Mouse (Mus musculus) MEL (cell line): ENCODE data around the gene Stk39. TPM values are rescaled to one million over a fixed set of nuclear protein-coding genes. Genes with fewer than 3 reads are reported as not detected.

Experiments used
- DNase-seq: peaks from one replicate; pipeline ENCODE4 v3.0.0; 2011; ENCODE audit warnings: low read depth, low spot score
- H3K27ac ChIP-seq: 2 replicates; pipeline ENCODE4 v1.5.1; 2012; ENCODE audit warnings: low read depth, mild to moderate bottlenecking, control low read depth, low read length, moderate library complexity; ENCODE audit not compliant: control insufficient read depth
- H3K27me3 ChIP-seq, 2 experiments: fragments of 150-350 bp in 1 of 2; sonication (generic) in 1 of 2; 2 replicates each; pipeline ENCODE4 v1.6.1; 2012; ENCODE audit warnings: low read length in 2 of 2, mild to moderate bottlenecking in 2 of 2, improper control_type of control experiment in 1 of 2, moderate library complexity in 1 of 2; ENCODE audit not compliant: insufficient read depth in 2 of 2, control insufficient read depth in 1 of 2
- H3K36me3 ChIP-seq, 2 experiments: 2 replicates each; pipeline ENCODE4 v1.6.1; 2012 to 2014; ENCODE audit warnings: low read length in 2 of 2, improper control_type of control experiment in 1 of 2, inconsistent platforms in 1 of 2, mild to moderate bottlenecking in 1 of 2; ENCODE audit not compliant: insufficient read depth in 2 of 2, control insufficient read depth in 1 of 2
- H3K4me1 ChIP-seq, 2 experiments: fragments of 150-350 bp in 1 of 2; sonication (generic) in 1 of 2; 2 replicates each; pipeline ENCODE4 v1.6.1; 2012; ENCODE audit warnings: low read length in 2 of 2, improper control_type of control experiment in 1 of 2, mild to moderate bottlenecking in 1 of 2; ENCODE audit not compliant: insufficient read depth in 2 of 2, control insufficient read depth in 1 of 2
- H3K4me3 ChIP-seq, 2 experiments: fragments of 150-350 bp in 1 of 2; sonication (generic) in 1 of 2; 2 replicates each; pipeline ENCODE4 v1.5.1; 2012; ENCODE audit warnings: low read depth in 2 of 2, low read length in 2 of 2, mild to moderate bottlenecking in 2 of 2, moderate library complexity in 2 of 2, control low read depth in 1 of 2, improper control_type of control experiment in 1 of 2; ENCODE audit not compliant: control insufficient read depth in 1 of 2, insufficient read depth in 1 of 2
- H3K79me2 ChIP-seq: 2 replicates; pipeline ENCODE4 v1.6.1; 2012; ENCODE audit warnings: mild to moderate bottlenecking, low read length, moderate library complexity; ENCODE audit not compliant: control insufficient read depth, poor library complexity, insufficient read depth
- H3K9ac ChIP-seq: 2 replicates; pipeline ENCODE4 v1.6.1; 2012; ENCODE audit warnings: low read depth, mild to moderate bottlenecking, control low read depth, low read length, moderate library complexity; ENCODE audit not compliant: control insufficient read depth, poor library complexity, severe bottlenecking
- H3K9me3 ChIP-seq: fragments of 150-350 bp; sonication (generic); replicated peaks from 2 replicates; pipeline ENCODE4 v1.6.1; 2012; ENCODE audit warnings: mild to moderate bottlenecking, low read length, improper control_type of control experiment, moderate library complexity; ENCODE audit not compliant: insufficient read depth
- BHLHE40 ChIP-seq: IDR thresholded peaks from 2 replicates; pipeline ENCODE4 v1.6.1; 2012; ENCODE audit warnings: low read depth, mild to moderate bottlenecking, inconsistent platforms, low read length, improper control_type of control experiment, borderline replicate concordance
- CHD2 ChIP-seq: IDR thresholded peaks from 2 replicates; pipeline ENCODE4 v1.6.1; 2011; ENCODE audit warnings: low read length, improper control_type of control experiment
- ELF1 ChIP-seq: IDR thresholded peaks from 2 replicates; pipeline ENCODE4 v1.6.1; 2014; ENCODE audit warnings: low read depth, mild to moderate bottlenecking, inconsistent platforms, low read length, improper control_type of control experiment, moderate library complexity
- EP300 ChIP-seq, 2 experiments: IDR thresholded peaks; 2 replicates each; pipeline ENCODE4 v1.6.1; 2011; ENCODE audit warnings: improper control_type of control experiment in 2 of 2, low read length in 2 of 2, low read depth in 1 of 2, mild to moderate bottlenecking in 1 of 2
- GATA1 ChIP-seq: IDR thresholded peaks from 2 replicates; pipeline ENCODE4 v1.6.1; 2011; ENCODE audit warnings: low read depth, low read length, improper control_type of control experiment
- HCFC1 ChIP-seq: IDR thresholded peaks from 2 replicates; pipeline ENCODE4 v1.6.1; 2012; ENCODE audit warnings: low read depth, mild to moderate bottlenecking, inconsistent platforms, low read length, improper control_type of control experiment, moderate library complexity
- JUND ChIP-seq: IDR thresholded peaks from 2 replicates; pipeline ENCODE4 v1.6.1; 2011; ENCODE audit warnings: low read depth, mild to moderate bottlenecking, improper control_type of control experiment, low read length
- KAT2A ChIP-seq: conservative IDR thresholded peaks from 2 replicates; pipeline ENCODE4 v1.6.1; 2012; ENCODE audit warnings: low read depth, low read length, improper control_type of control experiment, inconsistent platforms
- MAX ChIP-seq: IDR thresholded peaks from 2 replicates; pipeline ENCODE4 v1.6.1; 2011; ENCODE audit warnings: low read length, improper control_type of control experiment
- MAZ ChIP-seq: IDR thresholded peaks from 2 replicates; pipeline ENCODE4 v1.6.1; 2012; ENCODE audit warnings: low read depth, mild to moderate bottlenecking, inconsistent platforms, low read length, improper control_type of control experiment
- MXI1 ChIP-seq: IDR thresholded peaks from 2 replicates; pipeline ENCODE4 v1.6.1; 2011; ENCODE audit warnings: mild to moderate bottlenecking, low read depth, low read length, improper control_type of control experiment
- MYB ChIP-seq: IDR thresholded peaks from 2 replicates; pipeline ENCODE4 v1.6.1; 2011; ENCODE audit warnings: mild to moderate bottlenecking, low read depth, low read length, improper control_type of control experiment
- POLR2A ChIP-seq, 2 experiments: IDR thresholded peaks; 2 replicates each; pipeline ENCODE4 v1.6.1; 2011 to 2012; ENCODE audit warnings: low read length in 2 of 2, mild to moderate bottlenecking in 2 of 2, control low read depth in 1 of 2, improper control_type of control experiment in 1 of 2, low read depth in 1 of 2, moderate library complexity in 1 of 2; ENCODE audit not compliant: control insufficient read depth in 1 of 2, insufficient read depth in 1 of 2, poor library complexity in 1 of 2
- POLR2AphosphoS2 ChIP-seq: IDR thresholded peaks from 2 replicates; pipeline ENCODE4 v1.6.1; 2011; ENCODE audit warnings: low read length, improper control_type of control experiment
- POLR2AphosphoS5 ChIP-seq: IDR thresholded peaks from 2 replicates; pipeline ENCODE4 v1.6.1; 2012; ENCODE audit warnings: low read depth, borderline replicate concordance, mild to moderate bottlenecking, inconsistent platforms, low read length, moderate library complexity, mixed read lengths
- TAL1 ChIP-seq: IDR thresholded peaks from 2 replicates; pipeline ENCODE4 v1.6.1; 2012; ENCODE audit warnings: mild to moderate bottlenecking, inconsistent platforms, low read length, moderate library complexity, mixed read lengths
- TBP ChIP-seq: IDR thresholded peaks from 2 replicates; pipeline ENCODE4 v1.8.0; 2011; ENCODE audit warnings: low read depth, low read length, improper control_type of control experiment
- TCF12 ChIP-seq: IDR thresholded peaks from 2 replicates; pipeline ENCODE4 v1.6.1; 2014; ENCODE audit warnings: low read depth, mild to moderate bottlenecking, inconsistent platforms, low read length, improper control_type of control experiment, moderate library complexity
- ZKSCAN1 ChIP-seq: IDR thresholded peaks from 2 replicates; pipeline ENCODE4 v1.6.1; 2012; ENCODE audit warnings: low read depth, mild to moderate bottlenecking, inconsistent platforms, low read length, improper control_type of control experiment, moderate library complexity
- ZMIZ1 ChIP-seq: IDR thresholded peaks from 2 replicates; pipeline ENCODE4 v1.6.1; 2012; ENCODE audit warnings: low read depth, mild to moderate bottlenecking, inconsistent platforms, low read length, improper control_type of control experiment, moderate library complexity
- ZNF384 ChIP-seq: IDR thresholded peaks from 2 replicates; pipeline ENCODE4 v1.6.1; 2012; ENCODE audit warnings: low read depth, mild to moderate bottlenecking, inconsistent platforms, low read length, improper control_type of control experiment
- polyA plus RNA-seq, 2 experiments: library from polyadenylated mRNA; stranded (reverse) in 1 of 2; unstranded in 1 of 2; fragments of >175 nt in 1 of 2; fragments of >200 nt in 1 of 2; gene quantifications; 2 replicates each; pipeline versions ENCODE4 v1.2.1 to v1.2.4; 2012; ENCODE audit warnings: low replicate concordance in 2 of 2, low read depth in 1 of 2; ENCODE audit not compliant: insufficient read length in 2 of 2, insufficient read depth in 1 of 2, missing spikeins in 1 of 2
- total RNA-seq: library from RNA; depleted of rRNA; stranded (reverse); fragments of 300-350 nt; gene quantifications from 2 replicates; pipeline ENCODE4 v1.2.3, GENCODE M21; 2012

The Stk39 gene
- total and polyA plus RNA-seq, 3 experiments = not detected

DNA sequence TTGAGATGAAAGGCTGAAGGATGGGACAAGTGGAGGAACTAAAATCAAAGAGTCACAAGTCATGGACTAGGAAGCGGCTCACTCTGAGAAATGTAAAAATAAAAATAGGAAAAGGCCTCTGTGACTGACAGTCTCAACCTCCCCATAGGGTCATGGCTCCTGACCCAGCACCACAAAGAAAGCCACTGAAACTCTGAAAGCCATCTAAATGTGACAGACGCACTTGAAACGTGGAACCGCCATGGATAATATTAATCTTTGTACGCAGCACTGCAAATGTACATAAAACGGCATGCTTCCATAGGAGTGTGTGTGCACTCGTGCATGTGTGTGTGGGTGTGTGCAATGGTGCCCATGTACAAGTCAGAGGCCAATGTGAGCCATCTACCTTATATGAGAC is 34.9 kb downstream of the Stk39 start:
- no peak overlapping the region for H3K4me3 ChIP-seq
- no peaks in the 10 kb centered on the region for H3K27me3 ChIP-seq
- H3K27ac ChIP-seq = no peak overlapping the region
- no peak for DNase-seq
- no peaks in the 10 kb centered on the region for H3K36me3 ChIP-seq
- no peak overlapping the region for H3K9ac ChIP-seq
- no peaks in the 10 kb centered on the region for H3K4me1 ChIP-seq
- H3K9me3 ChIP-seq = no peaks in the 10 kb centered on the region
- H3K79me2 ChIP-seq = no peaks in the 10 kb centered on the region
- TF ChIP-seq TAL1 (no peak), ZNF384 (no peak), HCFC1 (no peak), TCF12 (no peak), MYB (no peak), MXI1 (no peak), EP300 (IDR thresholded peaks at IDR 0.05; ENCODE audit: low read depth in 1 of 2, low read length in 2 of 2) (no peak), CHD2 (no peak), POLR2A (IDR thresholded peaks at IDR 0.05; ENCODE audit: control insufficient read depth in 1 of 2, insufficient read depth in 1 of 2, low read depth in 1 of 2, low read length in 2 of 2, poor library complexity in 1 of 2) (no peak), BHLHE40 (no peak), ELF1 (no peak), MAX (no peak), TBP (no peak), GATA1 (no peak)

GRCm38 (mm10) chr2:68436305-68436704 is 35.8 kb downstream of the Stk39 start:
- Histone ChIP-seq H3K4me3 (no peak overlapping the region), H3K36me3 (no peaks in the 10 kb centered on the region), H3K27ac (no peak overlapping the region), H3K9me3 (no peaks in the 10 kb centered on the region), H3K4me1 (no peaks in the 10 kb centered on the region), H3K27me3 (no peaks in the 10 kb centered on the region), H3K79me2 (no peaks in the 10 kb centered on the region), H3K9ac (no peak overlapping the region)
- DNase-seq = no peak
- TF ChIP-seq ZMIZ1 = no peak
- TF ChIP-seq JUND = no peak
- TF ChIP-seq POLR2AphosphoS2 = no peak
- TF ChIP-seq TBP = no peak
- TF ChIP-seq MAX = no peak
- no peak for TF ChIP-seq GATA1
- TF ChIP-seq KAT2A = no peak
- no peak for TF ChIP-seq ZKSCAN1
- no peak for TF ChIP-seq MAZ
- TF ChIP-seq POLR2AphosphoS5 = no peak
